Mouse (Mus musculus): ENCODE results near the gene Rnf216. TPM values are rescaled to one million over a fixed set of nuclear protein-coding genes. Genes with fewer than 3 reads are reported as not detected.

Gene Rnf216
- total and polyA plus RNA-seq, 3 experiments: 16.4 to 123 (median 30.8) TPM

- Histone ChIP-seq H3K79me2 (ENCODE audit: control insufficient read depth, insufficient read depth, low read length, poor library complexity) (no peaks in the 10 kb centered on the region), H3K9me3 (replicated peaks; ENCODE audit: insufficient read depth, low read length) (no peaks in the 10 kb centered on the region), H3K36me3 (ENCODE audit: control insufficient read depth in 1 of 2, insufficient read depth in 2 of 2, low read length in 2 of 2) (peaks cover 8 to 24% of the 10 kb centered on the region in 2 experiments; a peak in 3 of 4 replicates), H3K27me3 (ENCODE audit: control insufficient read depth in 1 of 2, insufficient read depth in 2 of 2, low read length in 2 of 2) (no peaks in the 10 kb centered on the region), H3K4me3 (ENCODE audit: control insufficient read depth in 1 of 2, insufficient read depth in 1 of 2, low read depth in 2 of 2, low read length in 2 of 2) (no peak overlapping the region), H3K27ac (ENCODE audit: control insufficient read depth, low read depth, low read length) (no peak overlapping the region), H3K9ac (ENCODE audit: control insufficient read depth, low read depth, low read length, poor library complexity, severe bottlenecking) (no peak overlapping the region), H3K4me1 (ENCODE audit: control insufficient read depth in 1 of 2, insufficient read depth in 2 of 2, low read length in 2 of 2) (peaks cover 19 to 21% of the 10 kb centered on the region in 2 experiments)
- DNase-seq (ENCODE audit: low read depth, low spot score): no peak
- TF ChIP-seq TCF12 (IDR thresholded peaks at IDR 0.05; ENCODE audit: low read depth, low read length): no peak
- TF ChIP-seq RAD21 (IDR thresholded peaks at IDR 0.05; ENCODE audit: low read depth, low read length): no peak
- no peak for TF ChIP-seq HCFC1 (IDR thresholded peaks at IDR 0.05; ENCODE audit: low read depth, low read length)
- no peak for TF ChIP-seq MAX (IDR thresholded peaks at IDR 0.05; ENCODE audit: low read length)
- TF ChIP-seq ETS1 (IDR thresholded peaks at IDR 0.05; ENCODE audit: low read depth, low read length): no peak
- no peak for TF ChIP-seq SMC3 (IDR thresholded peaks at IDR 0.05; ENCODE audit: low read depth, low read length)
- no peak for TF ChIP-seq POLR2A (IDR thresholded peaks at IDR 0.05; ENCODE audit: control insufficient read depth in 1 of 2, insufficient read depth in 1 of 2, low read depth in 1 of 2, low read length in 2 of 2, poor library complexity in 1 of 2)
- TF ChIP-seq GATA1 (IDR thresholded peaks at IDR 0.05; ENCODE audit: low read depth, low read length): no peak
- TF ChIP-seq USF1 (IDR thresholded peaks at IDR 0.05; ENCODE audit: low read depth, low read length): no peak
- no peak for TF ChIP-seq ELF1 (IDR thresholded peaks at IDR 0.05; ENCODE audit: low read depth, low read length)
- TF ChIP-seq JUND (IDR thresholded peaks at IDR 0.05; ENCODE audit: low read depth, low read length): no peak
- no peak for TF ChIP-seq UBTF (IDR thresholded peaks at IDR 0.05; ENCODE audit: borderline replicate concordance, insufficient read depth, low read depth, low read length)
- no peak for TF ChIP-seq MAZ (IDR thresholded peaks at IDR 0.05; ENCODE audit: low read depth, low read length)
- no peak for TF ChIP-seq CHD2 (IDR thresholded peaks at IDR 0.05; ENCODE audit: low read length)
- TF ChIP-seq NELFE (IDR thresholded peaks at IDR 0.05; ENCODE audit: low read depth, low read length): no peak
- TF ChIP-seq ZKSCAN1 (IDR thresholded peaks at IDR 0.05; ENCODE audit: low read depth, low read length): no peak
- no peak for TF ChIP-seq ZC3H11A (IDR thresholded peaks at IDR 0.05; ENCODE audit: low read depth, low read length)
- TF ChIP-seq TAL1 (IDR thresholded peaks at IDR 0.05; ENCODE audit: low read length): no peak
Measured at GRCm38 (mm10) chr5:143048232-143049012, 64.4 kb downstream of the Rnf216 start.

DNA sequence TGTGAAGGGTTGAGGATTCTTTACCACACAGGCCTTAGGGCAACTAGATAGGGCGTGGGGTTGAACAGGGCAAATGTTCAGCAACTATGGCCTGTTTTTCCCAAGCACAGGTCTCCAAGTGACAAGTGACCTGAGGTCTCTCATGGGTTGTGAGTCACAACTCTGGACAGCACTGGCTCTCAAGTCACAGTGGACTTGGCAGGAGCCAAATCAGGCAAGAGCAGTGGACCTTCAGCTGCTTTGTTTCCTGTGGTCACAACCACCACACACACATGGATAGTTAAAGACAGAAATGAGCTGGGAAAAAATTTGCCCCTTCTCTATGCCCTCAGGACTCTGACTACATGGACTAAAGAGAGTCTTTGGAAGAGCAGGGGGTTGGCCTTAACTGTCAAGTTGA lies 65.2 kb downstream of the Rnf216 start:
- Histone ChIP-seq H3K9me3 (replicated peaks; ENCODE audit: insufficient read depth, low read length) (no peaks in the 10 kb centered on the region), H3K27me3 (ENCODE audit: control insufficient read depth in 1 of 2, insufficient read depth in 2 of 2, low read length in 2 of 2) (no peaks in the 10 kb centered on the region), H3K27ac (ENCODE audit: control insufficient read depth, low read depth, low read length) (no peak overlapping the region), H3K36me3 (ENCODE audit: control insufficient read depth in 1 of 2, insufficient read depth in 2 of 2, low read length in 2 of 2) (peaks cover 9 to 17% of the 10 kb centered on the region in 2 experiments; a peak in 3 of 4 replicates), H3K79me2 (ENCODE audit: control insufficient read depth, insufficient read depth, low read length, poor library complexity) (no peaks in the 10 kb centered on the region), H3K4me3 (ENCODE audit: control insufficient read depth in 1 of 2, insufficient read depth in 1 of 2, low read depth in 2 of 2, low read length in 2 of 2) (no peak overlapping the region), H3K9ac (ENCODE audit: control insufficient read depth, low read depth, low read length, poor library complexity, severe bottlenecking) (no peak overlapping the region), H3K4me1 (ENCODE audit: control insufficient read depth in 1 of 2, insufficient read depth in 2 of 2, low read length in 2 of 2) (peaks cover 12 to 13% of the 10 kb centered on the region in 2 experiments)
- TF ChIP-seq MXI1 (IDR thresholded peaks at IDR 0.05; ENCODE audit: low read depth, low read length) (no peak), HCFC1 (IDR thresholded peaks at IDR 0.05; ENCODE audit: low read depth, low read length) (no peak)
- DNase-seq (ENCODE audit: low read depth, low spot score): no peak
